Mouse (Mus musculus) mesoderm, embryonic 11.5 days (tissue): ENCODE measurements around the gene Pccb.

Experiments
- DNase-seq: peaks from one replicate; pipeline ENCODE4 v3.0.0-alpha.2; 2012; ENCODE audit warnings: low read depth, low spot score

Gene Pccb

GRCm38 (mm10) chr9:101034448-101035098 lies at the start of gene Pccb:
Gene Pccb, minus strand, starts transcription at chr9:101034898.
- DNase-seq, result peak; percentile 99

- DNase-seq, result no peak
These were observed 49.0 kb upstream of the Pccb start for GRCm38 (mm10) chr9:101083728-101084127.

DNA sequence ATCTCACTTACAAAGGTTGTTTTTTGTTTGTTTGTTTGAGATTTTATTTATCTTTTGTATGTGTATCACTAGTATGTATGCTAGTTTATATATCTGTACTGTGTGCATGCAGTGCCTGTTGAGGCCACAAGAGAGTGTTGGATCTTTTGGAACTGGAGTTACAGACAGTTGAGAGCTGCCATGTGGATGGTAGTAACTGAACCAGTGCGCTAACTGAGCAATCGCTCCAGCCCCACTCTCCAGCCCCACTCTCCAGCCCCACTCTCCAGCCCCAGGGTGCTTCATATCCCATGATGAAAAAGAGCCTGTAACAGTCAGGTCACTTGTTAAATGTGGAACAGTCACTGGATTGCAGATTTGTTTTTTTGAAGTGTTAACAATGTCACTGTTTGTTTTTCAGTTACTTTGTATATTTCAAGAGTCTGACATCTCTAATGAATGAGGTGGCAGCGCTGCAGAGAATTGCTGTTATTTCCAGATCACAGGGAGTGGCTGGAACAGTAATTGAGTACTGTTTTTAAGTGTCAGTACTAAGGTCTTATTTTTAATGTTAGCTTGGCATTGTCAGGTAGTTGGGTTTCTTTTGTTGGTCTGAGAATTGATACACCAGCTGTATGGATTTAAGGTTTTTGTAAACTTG lies 45.5 kb upstream of the Pccb start:
- DNase-seq, result no peak

- no peak for DNase-seq
These were observed 43.9 kb upstream of the Pccb start for GRCm38 (mm10) chr9:101078579-101078978.

DNA sequence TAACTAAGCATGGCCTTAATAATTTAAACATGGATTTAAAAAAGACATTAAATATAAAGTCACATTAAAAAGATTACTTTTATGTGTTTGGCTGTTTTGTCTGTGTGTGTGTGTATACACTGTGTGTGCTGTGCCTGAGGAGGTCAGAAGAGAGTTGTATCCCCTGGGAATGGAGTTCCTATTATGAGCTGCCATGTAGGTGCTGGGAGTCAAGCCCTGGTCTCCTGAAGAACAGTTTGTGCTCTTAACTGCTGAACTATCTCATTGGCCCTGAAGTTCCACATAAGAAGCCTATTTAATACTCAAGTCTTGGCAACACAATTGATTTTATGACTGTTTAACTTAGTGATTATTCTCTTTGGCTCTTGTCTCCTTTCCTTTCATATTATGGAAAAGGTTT lies 42.8 kb upstream of the Pccb start:
- DNase-seq, result no peak

GRCm38 (mm10) chr9:101076095-101076875 lies 41.6 kb upstream of the Pccb start:
- no peak for DNase-seq

DNA sequence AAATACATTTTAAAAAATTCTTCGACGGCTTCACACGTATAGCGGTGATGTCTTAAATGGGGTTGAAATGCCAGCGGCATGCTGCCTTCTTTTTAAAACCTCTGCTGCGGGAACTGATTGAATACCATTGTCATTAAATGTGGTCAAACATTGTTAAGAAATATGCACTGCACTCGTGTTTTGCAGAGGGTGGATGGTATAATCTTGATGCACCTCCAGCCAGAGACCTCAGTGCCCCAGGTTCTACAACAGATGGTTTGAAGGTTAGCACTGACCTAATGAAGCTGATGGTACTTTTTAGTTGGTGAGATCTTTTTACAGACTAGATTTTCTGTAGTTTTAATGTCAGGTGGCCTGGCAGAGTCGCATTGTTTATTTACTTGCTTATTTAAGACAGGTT lies 41.0 kb upstream of the Pccb start:
- no peak for DNase-seq

GRCm38 (mm10) chr9:101075091-101075581 lies 40.4 kb upstream of the Pccb start:
- DNase-seq, result peak; percentile 34

DNA sequence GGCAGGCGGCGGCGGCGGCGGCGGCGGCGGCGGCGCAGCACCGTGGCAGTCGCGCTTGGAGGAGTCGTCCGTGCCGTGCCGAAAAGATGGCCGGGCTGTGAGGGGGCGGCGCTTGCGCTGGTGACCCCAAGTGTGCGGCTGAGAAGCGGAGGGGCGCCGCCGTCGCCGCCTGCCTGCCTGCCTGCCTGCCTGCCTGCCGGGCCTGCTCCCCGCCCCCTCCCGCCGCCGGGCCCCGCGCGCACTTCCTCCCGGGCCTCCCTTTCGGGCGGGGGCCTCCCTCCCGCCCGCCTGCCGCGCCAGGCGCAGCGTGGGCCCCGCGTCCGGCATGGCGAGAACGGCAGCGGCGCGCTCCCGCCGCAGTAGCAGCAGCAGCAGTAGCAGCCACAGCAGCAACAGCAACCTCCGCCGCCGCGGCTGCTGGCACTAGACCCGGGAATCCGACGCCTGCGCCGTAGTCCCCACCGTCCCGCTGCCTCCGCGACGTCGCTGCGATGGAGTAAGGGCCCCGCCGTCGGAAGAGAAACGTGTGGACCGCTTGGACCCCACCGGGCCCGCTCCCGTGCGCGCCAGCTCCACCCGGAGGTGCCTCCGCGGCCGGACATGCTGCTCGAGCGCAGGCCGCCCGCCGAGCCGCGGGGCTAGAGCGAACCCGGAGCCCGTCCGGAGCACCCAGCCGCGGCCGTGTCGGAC lies 39.8 kb upstream of the Pccb start:
- DNase-seq, result peak; percentile 70

DNA sequence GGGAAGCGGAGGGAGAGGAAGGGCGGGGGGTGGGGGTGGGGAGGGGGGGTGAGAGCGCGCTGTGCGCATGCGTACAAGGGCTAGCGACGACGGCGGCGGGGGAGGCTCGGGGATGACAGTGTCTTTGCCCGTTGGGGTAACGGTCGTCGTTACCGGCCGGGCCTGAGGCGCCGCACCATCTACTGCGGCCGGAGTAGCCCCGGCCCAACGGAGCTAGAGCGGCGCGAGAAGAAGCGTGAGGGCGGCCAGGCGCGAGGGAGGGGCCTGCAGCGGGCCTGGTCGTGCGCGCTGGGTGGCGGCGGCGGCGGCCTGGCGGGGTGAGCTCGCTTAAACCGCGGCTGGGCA lies 39.3 kb upstream of the Pccb start, which contains the start of gene Msl2:
Msl2 (plus strand) TSS at position 115 of the 345 bp plus-strand sequence.
- DNase-seq, result no peak

DNA sequence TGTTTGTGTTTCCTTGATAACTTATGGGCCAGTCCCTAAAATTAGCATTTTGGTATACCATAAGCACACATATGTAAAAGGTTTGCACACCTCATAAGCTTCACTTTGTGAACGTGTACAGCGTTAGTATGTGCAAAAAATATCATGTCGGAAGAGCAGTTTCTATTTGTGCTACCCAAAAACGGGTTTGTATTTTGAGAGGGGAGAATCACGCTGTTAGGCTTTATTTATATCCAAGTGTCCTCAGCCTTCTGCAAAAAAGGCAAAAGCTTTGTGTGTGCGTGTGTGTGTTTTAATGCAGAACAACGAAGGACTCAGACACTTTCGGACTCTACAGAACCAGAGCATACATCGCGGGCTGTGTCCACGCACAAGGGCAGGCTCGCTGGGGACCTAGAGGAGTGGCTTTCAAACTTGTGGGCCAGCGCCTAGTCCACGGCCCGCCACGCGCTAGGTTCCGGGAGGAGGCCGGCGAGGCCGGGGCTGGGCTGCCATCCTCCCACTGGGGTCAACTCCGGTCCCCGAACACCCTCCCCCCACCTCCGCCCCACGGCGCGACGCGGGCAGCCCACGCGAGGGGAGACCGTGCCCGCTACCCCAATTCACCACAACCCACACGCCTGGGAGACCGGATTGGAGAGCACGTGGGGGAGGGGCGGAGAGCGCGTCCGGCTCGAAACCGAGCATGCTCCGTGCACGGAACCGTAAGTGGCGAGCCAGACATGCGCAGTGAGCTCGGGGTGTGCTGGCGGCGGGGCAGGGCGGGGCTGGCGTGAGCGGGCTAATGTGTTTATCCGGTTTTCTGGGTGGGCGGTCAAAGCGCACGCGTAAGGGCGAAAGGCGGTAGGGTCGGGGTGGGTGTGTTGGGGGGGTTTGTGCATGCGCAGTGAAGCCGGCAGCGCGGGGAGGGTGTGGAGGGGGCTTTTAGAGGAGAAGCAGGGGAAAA lies 38.6 kb upstream of the Pccb start:
- DNase-seq, result peak; percentile 99

- no peak for DNase-seq
These were observed 37.8 kb upstream of the Pccb start for GRCm38 (mm10) chr9:101072506-101072905.

GRCm38 (mm10) chr9:101069781-101070180 lies 35.1 kb upstream of the Pccb start:
- DNase-seq, result no peak

- no peak for DNase-seq
These were observed 30.4 kb upstream of the Pccb start for GRCm38 (mm10) chr9:101065076-101065602.

GRCm38 (mm10) chr9:101062253-101062780 lies 27.6 kb upstream of the Pccb start:
- DNase-seq, result no peak

DNA sequence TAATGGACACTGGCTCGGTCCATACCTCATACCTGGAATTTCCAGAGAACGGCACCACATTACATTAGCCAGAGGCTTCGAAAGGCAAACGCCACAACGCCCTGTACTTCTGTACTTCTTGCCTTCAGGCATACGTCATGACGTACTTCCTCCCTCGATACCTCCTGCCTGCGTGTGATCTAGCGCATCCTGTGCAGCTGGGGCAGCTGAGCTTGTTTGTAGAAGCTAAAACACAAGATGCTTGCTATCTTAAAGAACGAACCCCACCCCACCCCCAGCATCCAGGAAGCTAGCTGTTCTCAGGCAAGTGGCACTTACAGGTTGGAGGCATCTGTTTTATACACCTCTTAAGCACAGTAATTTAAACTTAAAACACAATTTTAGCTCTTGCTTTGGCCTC lies 26.3 kb upstream of the Pccb start:
- DNase-seq, result no peak

DNA sequence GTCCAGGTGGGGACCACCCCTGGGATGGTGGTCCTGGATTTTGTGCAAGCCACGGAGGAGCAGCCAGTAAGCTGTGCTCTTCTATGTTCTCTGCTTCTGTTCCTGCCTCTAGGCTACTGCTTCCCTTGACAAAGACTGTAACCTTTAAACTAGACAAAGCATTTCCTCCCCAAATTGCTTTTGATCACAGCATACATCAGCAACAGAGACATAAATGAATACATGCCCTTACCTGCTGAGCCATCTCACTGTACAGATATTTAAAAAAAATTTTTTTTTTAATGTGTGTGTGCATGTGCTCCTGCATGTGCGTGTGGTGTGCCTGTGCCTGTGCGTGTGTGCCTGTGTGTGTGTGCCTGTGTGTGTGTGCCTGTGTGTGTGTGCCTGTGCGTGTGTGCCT lies 22.5 kb upstream of the Pccb start:
- no peak for DNase-seq

- DNase-seq, result no peak
These were observed 18.6 kb upstream of the Pccb start for GRCm38 (mm10) chr9:101053279-101053678.

- DNase-seq, result no peak
These were observed 18.0 kb upstream of the Pccb start for GRCm38 (mm10) chr9:101052691-101053090.

DNA sequence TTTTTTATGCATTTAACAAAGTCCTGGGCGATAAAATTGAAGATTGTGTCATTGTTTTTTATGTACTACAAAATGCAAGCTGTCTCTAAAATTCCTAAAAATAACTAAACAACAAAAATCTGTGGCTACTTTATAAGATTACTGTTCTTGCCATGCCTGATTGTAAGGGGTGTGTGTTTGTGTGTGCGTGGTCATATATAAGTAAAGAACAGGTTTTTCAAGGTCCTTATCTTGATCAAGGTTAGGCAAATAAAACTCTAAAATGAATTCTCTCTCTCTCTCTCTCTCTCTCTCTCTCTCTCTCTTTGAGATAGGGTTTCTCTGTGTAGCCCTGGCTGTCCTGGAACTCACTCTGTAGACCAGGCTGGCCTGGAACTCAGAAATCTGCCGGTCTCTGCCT lies 17.3 kb upstream of the Pccb start:
- no peak for DNase-seq
